Mouse (Mus musculus): Measurements from ENCODE around the gene Xpo1. TPM values are rescaled to one million over a fixed set of nuclear protein-coding genes. Genes with fewer than 3 reads are reported as not detected.

Xpo1 gene
- polyA plus RNA-seq, 1 experiment from 2014 or later, result 105 TPM

Other genes starting within 250 kb of the Xpo1 start
- 3.6 and 3.7 TPM in 2 replicates for gene Fam161a, start 248.5 kb upstream of the Xpo1 start, polyA plus RNA-seq (2015; fragmentation: Nextera tagmentation; extraction: Ambion mirVana)
- 27.9 and 41.1 TPM in 2 replicates for gene Usp34, start 50.9 kb downstream of the Xpo1 start, polyA plus RNA-seq (2015; fragmentation: Nextera tagmentation; extraction: Ambion mirVana)
- 90.9 and 93.1 TPM in 2 replicates for gene Ahsa2, start 242.0 kb downstream of the Xpo1 start, polyA plus RNA-seq (2015; fragmentation: Nextera tagmentation; extraction: Ambion mirVana)